Mouse (Mus musculus) forebrain, embryonic 15.5 days (tissue): Measurements from ENCODE around the gene Tcte1. TPM values are rescaled to one million over a fixed set of nuclear protein-coding genes. Genes with fewer than 3 reads are reported as not detected.

ENCODE experiments used
- ATAC-seq: fragments of 200-750 bp; cut with Nextera tagmentation; replicated peaks from 2 replicates; pipeline ENCODE4 v1.8.0; 2017; ENCODE audit warnings: mild to moderate bottlenecking, moderate TSS enrichment, moderate library complexity
- H3K27ac ChIP-seq: fragments of 300-500 bp; sonication (generic); replicated peaks from 2 replicates; pipeline ENCODE4 v1.5.1; 2015; ENCODE audit warnings: mild to moderate bottlenecking, inconsistent platforms
- H3K27me3 ChIP-seq: fragments of 300-500 bp; sonication (generic); 2 replicates; pipeline ENCODE4 v1.6.1; 2015; ENCODE audit warnings: inconsistent platforms
- H3K36me3 ChIP-seq: fragments of 300-500 bp; sonication (generic); 2 replicates; pipeline ENCODE4 v1.6.1; 2015; ENCODE audit warnings: mild to moderate bottlenecking, inconsistent platforms
- H3K4me1 ChIP-seq: fragments of 300-500 bp; sonication (generic); 2 replicates; pipeline ENCODE4 v1.6.1; 2015; ENCODE audit warnings: inconsistent platforms
- H3K4me2 ChIP-seq: fragments of 300-500 bp; sonication (generic); replicated peaks from 2 replicates; pipeline ENCODE4 v1.6.1; 2015; ENCODE audit warnings: mild to moderate bottlenecking, inconsistent platforms
- H3K4me3 ChIP-seq: fragments of 300-500 bp; sonication (generic); 2 replicates; pipeline ENCODE4 v1.5.1; 2015; ENCODE audit warnings: mild to moderate bottlenecking, inconsistent platforms
- H3K9ac ChIP-seq: fragments of 300-500 bp; sonication (generic); replicated peaks from 2 replicates; pipeline ENCODE4 v1.6.1; 2015; ENCODE audit warnings: mild to moderate bottlenecking, inconsistent platforms
- H3K9me3 ChIP-seq: fragments of 300-500 bp; sonication (generic); 2 replicates; pipeline ENCODE4 v1.6.1; 2016; ENCODE audit warnings: inconsistent platforms
- WGBS: fragments of 180-500 bp; shearing (Covaris S2); methylation state at CpG from one replicate; pipeline ENCODE4 v1.1.7; 2015; ENCODE audit warnings: mixed read lengths; 5-methylcytosine and 5-hydroxymethylcytosine counted together
- polyA plus RNA-seq: library from polyadenylated mRNA; unstranded; fragments of >200 nt; fragmentation: Nextera tagmentation; extraction: Ambion mirVana; gene quantifications from 2 replicates; pipeline ENCODE4 v1.2.1, GENCODE M21; 2015

The Tcte1 gene
- polyA plus RNA-seq = 4.7 and 4.8 TPM in 2 replicates

GRCm38 (mm10) chr17:45523263-45523662, at the start of gene Tcte1:
Gene Tcte1 (plus strand): TSS chr17:45523434.
- Histone ChIP-seq H3K9me3 (no peaks in the 10 kb centered on the region), H3K27me3 (no peaks in the 10 kb centered on the region), H3K36me3 (no peaks in the 10 kb centered on the region), H3K4me3 (peak within 1 kb of the TSS; percentile 39), H3K27ac (no peak within 1 kb of the TSS), H3K4me1 (peaks cover 13% of the 10 kb centered on the region), H3K4me2 (peak within 1 kb of the TSS; percentile 67), H3K9ac (peak within 1 kb of the TSS; percentile 48)
- WGBS = under 1% methylated on average over 21 of the region's 21 CpGs
- peak; percentile 81 for ATAC-seq

- 85% methylated on average over 6 of the region's 6 CpGs for WGBS
- Histone ChIP-seq H3K4me3 (no peak overlapping the region), H3K4me2 (no peak overlapping the region), H3K27ac (no peak overlapping the region), H3K36me3 (no peaks in the 10 kb centered on the region), H3K9ac (no peak overlapping the region), H3K9me3 (no peaks in the 10 kb centered on the region), H3K4me1 (peaks cover 11% of the 10 kb centered on the region), H3K27me3 (no peaks in the 10 kb centered on the region)
- ATAC-seq = no peak
Measured at GRCm38 (mm10) chr17:45473667-45474066, 49.6 kb upstream of the Tcte1 start.

GRCm38 (mm10) chr17:45474146-45474545, 49.1 kb upstream of the Tcte1 start:
- Histone ChIP-seq H3K36me3 (no peaks in the 10 kb centered on the region), H3K9me3 (no peaks in the 10 kb centered on the region), H3K9ac (no peak overlapping the region), H3K4me1 (peaks cover 11% of the 10 kb centered on the region), H3K4me3 (peak overlapping the region; percentile 39), H3K27me3 (no peaks in the 10 kb centered on the region), H3K4me2 (peak overlapping the region; percentile 46), H3K27ac (0 out of 2 replicates have a peak overlapping the region, but pooled peaks have one; percentile 44)
- peak; percentile 21; the same call in 1 of the 2 replicates for ATAC-seq
- WGBS = 58% methylated on average over 8 of the region's 8 CpGs

- peaks cover 11% of the 10 kb centered on the region for H3K4me1 ChIP-seq
Measured at GRCm38 (mm10) chr17:45474669-45475465, 48.4 kb upstream of the Tcte1 start, which contains the start of gene Spats1. Gene Spats1 (minus strand): TSS chr17:45475415.

GRCm38 (mm10) chr17:45478234-45478825, 44.9 kb upstream of the Tcte1 start:
- 20% methylated on average over 12 of the region's 12 CpGs for WGBS
- no peaks in the 10 kb centered on the region for H3K27me3 ChIP-seq

More at GRCm38 (mm10) chr17:45474669-45475465, 48.4 kb upstream of the Tcte1 start, which contains the start of gene Spats1:
- WGBS = 4% methylated on average over 30 of the region's 30 CpGs
- Histone ChIP-seq H3K4me2 (peak within 1 kb of the TSS; percentile 46), H3K9me3 (no peaks in the 10 kb centered on the region), H3K9ac (peak within 1 kb of the TSS; percentile 28; the same call in 1 of the 2 replicates), H3K27ac (peak within 1 kb of the TSS; percentile 44; the same call in 1 of the 2 replicates), H3K4me3 (peak within 1 kb of the TSS; percentile 39), H3K27me3 (no peaks in the 10 kb centered on the region), H3K36me3 (no peaks in the 10 kb centered on the region)
- ATAC-seq = peak; percentile 89

GRCm38 (mm10) chr17:45480429-45480828, 42.8 kb upstream of the Tcte1 start:
- WGBS = 32% methylated on average over 2 of the region's 2 CpGs
- no peak for ATAC-seq
- Histone ChIP-seq H3K4me2 (no peak overlapping the region), H3K4me3 (no peak overlapping the region), H3K9ac (no peak overlapping the region), H3K36me3 (no peaks in the 10 kb centered on the region), H3K27ac (no peak overlapping the region), H3K4me1 (no peaks in the 10 kb centered on the region), H3K27me3 (no peaks in the 10 kb centered on the region), H3K9me3 (no peaks in the 10 kb centered on the region)

More at GRCm38 (mm10) chr17:45478234-45478825, 44.9 kb upstream of the Tcte1 start:
- ATAC-seq = peak; percentile 33; the same call in 1 of the 2 replicates
- Histone ChIP-seq H3K4me3 (no peak overlapping the region), H3K27ac (no peak overlapping the region), H3K36me3 (no peaks in the 10 kb centered on the region), H3K4me1 (peaks cover 11% of the 10 kb centered on the region), H3K9ac (no peak overlapping the region), H3K9me3 (no peaks in the 10 kb centered on the region), H3K4me2 (no peak overlapping the region)

GRCm38 (mm10) chr17:45485581-45485980, 37.7 kb upstream of the Tcte1 start:
- Histone ChIP-seq H3K4me3 (no peak overlapping the region), H3K27ac (no peak overlapping the region), H3K4me1 (no peaks in the 10 kb centered on the region), H3K36me3 (no peaks in the 10 kb centered on the region), H3K9me3 (no peaks in the 10 kb centered on the region), H3K9ac (no peak overlapping the region), H3K4me2 (no peak overlapping the region), H3K27me3 (no peaks in the 10 kb centered on the region)
- WGBS = 93% methylated on average over 7 of the region's 7 CpGs
- ATAC-seq = no peak

GRCm38 (mm10) chr17:45487216-45487615, 36.0 kb upstream of the Tcte1 start:
- Histone ChIP-seq H3K36me3 (no peaks in the 10 kb centered on the region), H3K4me1 (no peaks in the 10 kb centered on the region), H3K4me2 (no peak overlapping the region), H3K9ac (no peak overlapping the region), H3K4me3 (no peak overlapping the region), H3K9me3 (no peaks in the 10 kb centered on the region), H3K27ac (no peak overlapping the region), H3K27me3 (no peaks in the 10 kb centered on the region)
- ATAC-seq = no peak
- WGBS = 26% methylated on average over 5 of the region's 5 CpGs

GRCm38 (mm10) chr17:45488321-45489254, 34.6 kb upstream of the Tcte1 start:
- no peak overlapping the region for H3K27ac ChIP-seq
- no peaks in the 10 kb centered on the region for H3K4me1 ChIP-seq
- H3K9ac ChIP-seq = no peak overlapping the region
- WGBS = 89% methylated on average over 23 of the region's 23 CpGs
- H3K4me2 ChIP-seq = no peak overlapping the region
- H3K36me3 ChIP-seq = no peaks in the 10 kb centered on the region
- no peak overlapping the region for H3K4me3 ChIP-seq
- no peaks in the 10 kb centered on the region for H3K27me3 ChIP-seq
- H3K9me3 ChIP-seq = no peaks in the 10 kb centered on the region
- no peak for ATAC-seq

GRCm38 (mm10) chr17:45489736-45490135, 33.5 kb upstream of the Tcte1 start:
- no peaks in the 10 kb centered on the region for H3K27me3 ChIP-seq
- H3K4me2 ChIP-seq = no peak overlapping the region
- no peaks in the 10 kb centered on the region for H3K4me1 ChIP-seq
- no peak for ATAC-seq
- 86% methylated on average over 6 of the region's 6 CpGs for WGBS
- H3K36me3 ChIP-seq = no peaks in the 10 kb centered on the region
- H3K9me3 ChIP-seq = no peaks in the 10 kb centered on the region
- no peak overlapping the region for H3K9ac ChIP-seq
- no peak overlapping the region for H3K4me3 ChIP-seq
- H3K27ac ChIP-seq = no peak overlapping the region

GRCm38 (mm10) chr17:45490532-45491154, 32.6 kb upstream of the Tcte1 start:
- Histone ChIP-seq H3K4me1 (no peaks in the 10 kb centered on the region), H3K27ac (no peak overlapping the region), H3K4me3 (no peak overlapping the region), H3K9ac (no peak overlapping the region), H3K27me3 (no peaks in the 10 kb centered on the region), H3K36me3 (no peaks in the 10 kb centered on the region), H3K9me3 (no peaks in the 10 kb centered on the region), H3K4me2 (no peak overlapping the region)
- ATAC-seq = no peak
- WGBS = 77% methylated on average over 13 of the region's 13 CpGs
